Mouse (Mus musculus) heart, adult 8-10 months (tissue): ENCODE measurements around the gene Olfr222. TPM values are rescaled to one million over a fixed set of nuclear protein-coding genes. Genes with fewer than 3 reads are reported as not detected.
"Not testable (repeated sequence)": the region's sequence is repeated elsewhere in the genome, so short reads cannot be mapped to it uniquely, and the experiment has no call there.

Experiments used
- DNase-seq: peaks from one replicate; pipeline ENCODE4 v3.0.0; 2022; ENCODE audit warnings: low spot score
- total RNA-seq, 4 experiments: library from RNA; stranded (reverse); gene quantifications; 2 replicates each; pipeline ENCODE4 v1.2.4; 2022

Olfr222 gene
- not detected for total RNA-seq

- DNase-seq = not testable (repeated sequence)
Measured at GRCm38 (mm10) chr11:59576135-59576534, at the start of gene Olfr222. TSS of gene Olfr222 (minus strand) at chr11:59576235.

DNA sequence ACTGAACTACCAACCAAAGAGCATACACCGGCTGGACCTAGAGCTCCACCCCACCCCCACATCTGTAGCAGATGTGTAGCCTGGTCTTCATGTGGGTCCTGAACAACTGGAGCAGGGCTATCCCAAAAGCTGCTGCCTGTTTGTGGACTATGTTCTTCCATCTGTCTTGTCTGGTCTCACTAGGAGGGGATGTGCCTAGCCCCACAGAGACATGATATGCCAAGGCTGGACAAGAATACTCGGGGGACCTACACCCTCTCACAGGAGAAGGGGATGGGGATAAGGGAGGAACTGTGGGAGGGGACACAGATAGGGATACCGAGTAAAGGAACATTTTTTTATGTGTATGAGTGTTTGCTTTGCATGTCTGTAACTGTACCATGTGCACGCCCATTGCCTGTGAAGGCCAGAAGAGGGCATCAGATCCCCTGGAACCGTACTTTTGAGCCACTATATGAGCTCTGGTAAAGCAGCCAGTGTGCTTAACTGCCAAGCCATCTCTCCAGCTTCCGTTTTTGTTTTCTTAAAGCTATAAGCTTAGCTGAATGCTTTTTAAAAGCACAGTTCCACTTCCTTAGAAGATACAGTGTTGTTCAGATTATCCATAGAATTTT lies 48.1 kb upstream of the Olfr222 start:
- peak; percentile 66 for DNase-seq

DNA sequence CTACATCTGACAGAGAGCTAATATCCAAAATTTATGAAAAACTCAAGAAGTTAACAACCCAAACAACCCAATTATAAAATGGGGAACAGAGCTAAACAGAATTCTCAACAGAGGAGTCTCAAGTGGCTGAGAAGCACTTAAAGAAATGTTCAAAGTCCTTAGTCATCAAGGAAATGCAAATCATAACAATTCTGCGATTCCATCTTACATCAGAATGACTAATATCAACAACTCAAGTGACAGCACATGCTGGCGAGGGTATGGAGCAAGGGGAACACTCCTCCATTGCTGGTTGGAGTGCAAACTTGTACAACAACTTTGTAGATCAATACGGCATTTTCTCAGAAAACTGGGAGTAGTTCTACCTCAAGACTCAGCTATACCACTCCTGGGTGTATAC lies 46.2 kb upstream of the Olfr222 start:
- DNase-seq = no peak

DNA sequence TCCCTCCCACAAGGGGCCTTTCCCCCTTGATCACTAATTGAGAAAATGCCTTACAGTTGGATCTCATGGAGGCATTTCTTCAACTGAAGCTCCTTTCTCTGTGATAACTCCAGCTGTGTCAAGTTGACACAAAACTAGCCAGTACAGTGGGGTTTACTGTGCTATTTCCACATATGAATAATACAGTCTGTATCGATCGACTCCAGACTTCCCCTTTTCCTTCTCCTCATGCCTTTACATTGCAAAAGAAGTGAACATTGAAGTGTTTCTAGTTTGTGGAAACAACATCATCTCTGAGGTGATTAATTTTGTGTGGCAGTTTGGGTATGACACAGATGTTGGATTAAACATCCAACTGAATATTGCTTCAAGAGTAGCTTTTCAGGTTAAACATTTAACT lies 41.0 kb upstream of the Olfr222 start:
- DNase-seq = not testable (repeated sequence)

GRCm38 (mm10) chr11:59614120-59614519 lies 38.1 kb upstream of the Olfr222 start:
- no peak for DNase-seq

DNA sequence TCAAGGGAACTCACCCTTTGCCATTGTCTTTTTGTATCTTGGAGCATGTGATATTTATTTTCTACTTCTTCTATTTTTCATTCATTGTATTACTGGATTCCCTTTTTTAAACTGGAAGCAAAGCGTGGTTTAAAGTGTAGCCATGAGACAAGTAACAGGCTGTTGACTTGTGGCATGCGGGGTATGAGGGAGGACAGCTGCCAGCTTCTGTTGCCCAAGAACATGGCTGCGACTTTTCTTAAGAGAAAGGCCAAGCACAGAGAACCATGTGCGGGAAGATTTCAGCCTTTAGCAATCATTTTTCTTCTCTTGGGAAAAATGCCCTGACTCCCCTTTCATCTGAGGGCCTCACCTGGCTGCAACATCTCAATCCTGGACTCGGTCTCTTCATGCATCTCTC lies 35.6 kb upstream of the Olfr222 start:
- no peak for DNase-seq

- no peak for DNase-seq
Measured at GRCm38 (mm10) chr11:59602287-59602686, 26.3 kb upstream of the Olfr222 start.

DNA sequence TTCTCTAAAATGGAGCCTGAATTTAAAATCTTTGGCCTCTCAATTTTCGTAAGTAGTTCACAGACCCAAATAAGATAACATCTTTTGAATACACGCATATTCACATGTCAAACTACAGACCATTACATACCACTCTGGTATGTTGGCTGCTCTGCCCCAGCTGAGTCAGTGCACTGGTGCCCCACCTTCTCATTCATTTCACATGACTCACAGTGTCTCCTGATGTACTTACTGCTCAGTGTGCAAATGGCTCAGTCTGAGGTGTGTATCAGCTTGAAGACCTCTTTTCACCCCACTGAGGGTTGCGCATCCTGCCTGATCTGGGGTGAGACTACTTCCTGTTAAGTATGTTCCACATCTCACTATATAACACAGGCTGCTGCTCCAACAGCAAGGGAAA lies 24.8 kb upstream of the Olfr222 start:
- no peak for DNase-seq

GRCm38 (mm10) chr11:59599211-59599610 lies 23.2 kb upstream of the Olfr222 start:
- no peak for DNase-seq

- DNase-seq = no peak
Measured at GRCm38 (mm10) chr11:59596950-59597349, 20.9 kb upstream of the Olfr222 start.

DNA sequence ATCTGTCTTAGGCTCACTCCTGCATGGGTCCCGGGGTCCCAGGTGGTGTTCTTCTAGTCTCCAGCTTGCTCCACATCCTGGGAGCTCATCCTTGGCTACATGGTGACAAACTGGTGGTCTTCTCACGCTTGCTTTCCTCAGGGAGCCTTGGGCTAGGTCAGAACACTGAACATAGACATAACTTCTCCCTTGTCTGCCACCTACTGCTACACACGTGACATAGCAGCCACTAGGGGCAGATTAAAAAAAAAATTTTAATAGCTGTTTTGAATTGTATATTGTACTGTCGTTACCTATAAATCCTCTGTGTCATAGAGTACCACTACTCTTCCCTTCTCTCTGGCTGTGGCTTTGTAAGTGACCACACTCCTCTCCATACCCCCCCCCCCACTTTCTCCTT lies 20.1 kb upstream of the Olfr222 start:
- no peak for DNase-seq

DNA sequence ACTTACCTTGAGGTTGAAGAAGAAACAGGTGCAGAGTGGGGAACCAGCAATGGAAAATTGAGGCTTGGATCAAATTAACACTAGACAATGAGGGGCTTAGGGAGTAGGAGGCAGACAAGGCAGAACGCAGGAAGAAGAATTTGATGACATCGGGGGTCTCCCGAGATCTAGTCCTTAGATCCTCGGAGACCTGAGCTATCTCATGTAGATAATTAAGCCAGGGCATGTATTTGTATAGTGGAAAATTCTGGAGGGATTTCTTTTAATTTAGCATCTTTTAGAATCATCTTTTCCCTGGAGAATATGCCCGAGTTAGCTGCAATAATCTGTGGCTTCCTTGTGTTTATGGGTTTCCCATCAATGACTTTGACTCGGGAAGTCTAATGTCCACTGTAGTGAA lies 17.2 kb upstream of the Olfr222 start, which contains the start of gene Olfr223:
Olfr223 (minus strand) TSS at position 101 of the 400 bp plus-strand sequence.
- no peak for DNase-seq

GRCm38 (mm10) chr11:59589496-59589895 lies 13.5 kb upstream of the Olfr222 start:
- DNase-seq = no peak

- DNase-seq = no peak
Measured at GRCm38 (mm10) chr11:59584539-59584938, 8.5 kb upstream of the Olfr222 start.

DNA sequence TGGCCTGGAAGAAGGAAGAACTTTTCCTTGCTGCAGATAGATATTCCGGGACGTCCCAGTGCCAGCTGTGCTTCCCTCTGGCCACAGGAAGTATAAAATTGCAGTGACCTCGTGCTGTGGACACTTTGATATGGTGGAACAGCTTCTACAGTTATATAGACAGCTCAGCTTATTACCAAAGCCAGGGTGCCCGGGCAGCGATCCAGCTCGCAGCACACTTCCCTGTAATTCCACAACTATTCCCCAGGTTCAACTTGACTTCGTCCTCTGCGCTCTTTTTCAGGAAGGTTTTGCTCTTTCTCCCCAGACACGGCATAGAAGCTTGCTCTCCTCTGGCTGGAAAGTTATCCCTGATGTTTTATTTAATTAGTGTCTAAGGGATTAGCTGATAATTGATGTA lies 309 bp downstream of the Olfr222 start:
- no peak for DNase-seq

DNA sequence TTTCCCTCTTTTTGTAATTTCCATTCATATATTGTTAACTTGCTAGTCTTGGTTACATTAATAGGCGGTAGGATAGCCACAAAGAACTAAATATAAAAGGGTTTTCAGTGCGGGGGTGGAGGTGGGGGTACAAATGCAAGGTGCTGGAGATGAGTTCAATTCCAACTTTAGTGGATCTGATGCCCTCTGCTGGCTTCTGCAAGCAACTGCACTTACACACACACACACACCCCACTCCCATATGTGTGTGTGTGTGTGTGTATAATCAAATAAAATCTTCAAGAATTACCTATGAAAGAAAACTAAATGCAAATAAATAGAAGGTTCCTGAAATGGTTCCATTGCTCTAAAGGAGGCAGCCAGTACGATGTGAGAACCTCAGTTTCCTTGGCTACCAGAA lies 6.7 kb downstream of the Olfr222 start:
- DNase-seq = no peak

DNA sequence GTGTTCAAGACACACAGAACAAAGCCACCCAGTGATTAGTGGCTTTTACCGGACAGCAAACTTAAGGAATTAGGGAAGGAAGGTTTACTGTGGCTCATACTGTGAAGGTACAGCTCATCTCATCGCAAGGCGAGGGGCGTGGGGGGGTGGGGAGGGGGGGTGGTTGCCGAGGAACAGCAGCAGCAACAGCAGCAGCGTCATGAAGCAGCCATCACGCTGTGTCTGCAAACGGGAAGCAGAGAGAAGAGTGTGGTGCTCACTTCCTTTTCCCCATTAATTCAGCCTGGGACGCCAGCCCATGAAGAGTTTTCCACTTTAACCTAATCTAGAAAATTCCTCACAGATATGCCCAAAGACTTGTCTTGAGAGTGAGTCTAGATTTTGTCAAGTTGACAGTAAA lies 13.2 kb downstream of the Olfr222 start:
- no peak for DNase-seq

- no peak for DNase-seq
Measured at GRCm38 (mm10) chr11:59562336-59562735, 13.7 kb downstream of the Olfr222 start.

GRCm38 (mm10) chr11:59560906-59561305 lies 15.1 kb downstream of the Olfr222 start:
- no peak for DNase-seq

GRCm38 (mm10) chr11:59554535-59554934 lies 21.5 kb downstream of the Olfr222 start:
- DNase-seq = no peak

GRCm38 (mm10) chr11:59554127-59554526 lies 21.9 kb downstream of the Olfr222 start:
- no peak for DNase-seq

GRCm38 (mm10) chr11:59544005-59544404 lies 32.0 kb downstream of the Olfr222 start:
- no peak for DNase-seq

- DNase-seq = no peak
Measured at GRCm38 (mm10) chr11:59543376-59543775, 32.7 kb downstream of the Olfr222 start.

GRCm38 (mm10) chr11:59542442-59542841 lies 33.6 kb downstream of the Olfr222 start:
- peak; percentile 21 for DNase-seq
